Mouse (Mus musculus) cerebellum, adult 2 months (tissue): ENCODE data around the gene Zfp398.

Source experiments
- CTCF ChIP-seq: fragments of 200-500 bp; IDR thresholded peaks from 2 replicates; pipeline ENCODE4 v1.5.1; 2011; ENCODE audit warnings: low read depth, mild to moderate bottlenecking, control low read depth, low read length, moderate library complexity, borderline replicate concordance; ENCODE audit not compliant: insufficient read depth
- POLR2A ChIP-seq: fragments of 200-500 bp; IDR thresholded peaks from 2 replicates; pipeline ENCODE4 v1.6.1; 2011; ENCODE audit warnings: low read length, control low read depth, borderline replicate concordance; ENCODE audit not compliant: insufficient read depth

- TF ChIP-seq CTCF = no peak
- TF ChIP-seq POLR2A = no peak
Observed at GRCm38 (mm10) chr6:47909007-47909406, 73.5 kb downstream of the Zfp398 start.
